Mouse (Mus musculus): ENCODE data around the gene Zfp831.

Zfp831 gene

DNA sequence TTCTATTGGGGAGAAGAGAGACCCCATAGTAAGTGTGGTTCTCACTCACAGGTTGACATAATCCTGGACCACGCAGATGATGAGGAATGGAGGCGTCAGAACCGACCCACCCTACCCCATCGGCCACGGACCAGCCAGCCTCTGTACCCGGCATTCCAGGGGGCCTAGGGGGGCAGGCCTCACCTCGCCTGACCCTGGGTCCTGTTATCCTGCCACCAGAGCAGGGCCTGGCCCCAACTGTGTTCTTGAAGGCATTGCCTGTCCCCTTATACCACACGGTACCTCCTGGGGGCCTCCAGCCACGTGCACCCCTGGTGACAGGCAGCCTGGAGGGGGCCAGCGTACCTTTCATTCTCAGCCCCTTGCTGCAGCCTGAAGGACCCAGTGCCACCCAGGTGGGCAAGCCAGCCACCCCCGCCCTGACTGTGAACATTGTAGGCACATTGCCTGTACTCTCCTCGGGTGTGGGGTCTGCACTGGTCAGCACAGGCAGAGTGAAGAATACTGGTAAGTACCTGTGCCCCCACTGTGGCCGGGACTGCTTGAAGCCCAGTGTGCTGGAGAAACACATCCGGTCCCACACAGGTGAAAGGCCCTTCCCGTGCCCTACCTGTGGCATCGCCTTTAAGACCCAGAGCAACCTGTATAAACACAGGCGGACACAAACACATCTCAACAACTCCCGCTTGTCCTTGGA lies at the start of gene Zfp831:
Gene Zfp831, plus strand, starts transcription at position 87 of the 697 bp plus-strand sequence.
- no peak for DNase-seq

DNA sequence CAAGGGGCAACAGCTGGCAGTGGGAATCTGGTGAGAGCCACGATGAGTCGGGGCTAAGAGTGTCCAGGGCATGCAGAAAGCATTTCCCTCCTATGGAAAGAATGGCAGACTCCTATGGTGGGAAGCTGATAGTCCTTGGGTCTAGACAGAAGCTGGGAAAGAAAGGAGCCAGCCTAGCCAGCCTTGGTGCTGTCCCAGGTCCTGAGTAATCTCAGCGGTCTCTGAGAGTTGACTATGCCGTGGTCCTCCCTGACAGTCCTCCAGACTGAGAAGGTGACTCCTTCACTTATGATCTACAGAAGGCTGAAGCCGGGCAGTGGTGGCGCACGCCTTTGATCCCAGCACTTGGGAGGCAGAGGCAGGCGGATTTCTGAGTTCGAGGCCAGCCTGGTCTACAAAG lies 48.4 kb upstream of the Zfp831 start:
- DNase-seq: no peak

DNA sequence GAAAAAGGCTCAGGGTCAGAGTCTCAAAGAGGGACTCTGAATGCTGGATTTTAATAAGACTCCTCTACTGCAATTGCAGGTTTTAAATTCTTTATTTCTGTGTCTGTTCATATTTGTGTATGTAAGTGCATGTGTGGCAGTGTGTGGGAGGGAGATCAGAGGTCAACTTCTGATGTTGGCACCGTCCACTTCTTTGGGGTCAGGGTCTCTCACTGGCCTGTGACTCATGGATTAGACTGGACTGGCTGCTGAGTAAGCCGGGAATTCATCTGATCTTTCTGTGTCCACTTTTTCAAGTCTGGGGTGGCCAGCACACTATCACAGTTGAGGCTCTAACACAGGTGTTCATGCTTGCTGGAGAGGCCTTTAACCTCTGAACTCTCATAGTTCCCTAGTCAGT lies 47.7 kb upstream of the Zfp831 start:
- DNase-seq: no peak

DNA sequence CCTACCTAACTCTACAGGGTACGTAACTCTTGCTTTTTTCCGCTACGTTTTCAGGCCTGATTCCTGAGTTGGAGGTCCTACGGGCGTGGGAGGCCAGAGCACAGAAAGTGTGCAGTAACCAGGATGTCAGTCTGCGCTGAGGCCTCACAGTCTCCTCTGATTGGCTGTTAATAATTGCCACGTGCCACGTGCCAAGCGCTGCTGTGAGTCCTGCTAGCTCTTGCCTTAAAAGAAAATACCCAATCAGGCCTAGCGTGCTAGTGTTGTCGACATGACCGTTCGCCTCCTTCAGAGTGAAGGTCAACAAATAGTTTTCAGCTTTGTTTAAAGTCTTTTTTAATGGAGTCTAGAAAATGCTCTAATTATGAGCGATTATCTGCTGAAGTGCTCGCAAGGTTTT lies 46.9 kb upstream of the Zfp831 start:
- DNase-seq: no peak

DNA sequence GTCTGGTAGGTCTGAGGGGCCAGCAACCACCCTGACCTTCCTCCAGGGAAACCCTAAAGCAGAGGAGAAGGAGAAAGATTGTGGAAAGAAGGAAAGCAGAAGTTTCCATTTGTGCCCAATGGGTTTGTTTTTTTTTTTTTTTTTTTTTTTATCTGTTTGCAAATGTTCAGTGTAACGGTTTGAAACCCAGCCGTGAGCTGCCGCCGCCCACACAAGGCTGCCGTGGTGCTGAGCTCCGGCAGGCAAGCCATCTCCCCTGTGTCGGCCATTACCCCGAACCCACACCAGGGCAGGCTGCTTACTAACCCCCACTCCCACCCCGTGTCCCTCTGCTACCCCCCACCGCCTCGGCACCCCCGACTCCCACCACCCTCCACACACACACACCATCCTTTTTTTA lies 44.9 kb upstream of the Zfp831 start:
- DNase-seq: no peak

DNA sequence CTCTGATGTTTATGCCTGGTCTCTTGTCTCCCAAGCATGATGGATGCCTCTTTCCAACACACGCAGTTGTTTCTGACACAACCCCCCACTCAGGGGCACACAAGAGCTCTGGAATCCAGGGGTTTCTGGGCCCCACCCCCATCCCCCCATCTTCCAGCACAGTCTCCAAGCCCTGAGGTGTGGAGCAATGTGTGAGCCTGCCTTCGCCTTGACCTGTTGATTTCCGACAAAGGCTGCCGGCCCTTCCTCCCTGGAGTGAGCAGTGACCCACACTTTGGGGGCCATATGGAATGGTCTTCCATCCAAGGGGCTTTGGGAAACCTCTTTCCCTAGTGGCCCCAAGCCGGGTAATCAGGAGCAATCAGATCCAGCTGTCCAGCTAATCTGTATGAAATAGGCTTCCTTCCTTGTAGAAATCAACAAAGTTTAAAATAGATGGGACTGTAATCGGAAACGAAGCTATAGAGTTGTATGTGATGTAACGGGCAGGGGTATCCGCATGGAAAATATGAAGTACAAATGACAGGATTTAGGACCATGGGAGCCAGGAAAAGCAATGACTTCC lies 44.2 kb upstream of the Zfp831 start:
- DNase-seq: no peak

DNA sequence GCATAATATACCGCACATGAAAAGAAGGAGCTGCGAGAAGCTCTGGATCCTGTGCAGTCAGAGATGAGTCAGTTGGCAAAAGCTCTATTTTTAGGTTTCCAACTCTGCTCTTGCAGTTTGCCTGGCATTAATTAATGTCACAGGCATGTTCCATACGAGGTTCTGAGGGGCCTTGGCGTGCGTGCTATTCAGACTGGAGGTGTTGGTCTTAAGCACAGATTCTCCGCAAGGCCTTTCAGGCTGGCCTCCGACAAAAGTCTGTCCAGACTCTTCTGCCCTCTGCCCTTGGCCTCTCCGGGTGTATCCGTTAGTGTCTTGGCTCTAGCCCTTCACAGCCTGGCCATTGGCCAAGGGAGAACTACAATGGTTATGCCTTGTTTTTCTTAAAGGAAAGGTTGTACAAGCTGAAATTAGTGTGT lies 43.5 kb upstream of the Zfp831 start:
- DNase-seq: peak; percentile 22

DNA sequence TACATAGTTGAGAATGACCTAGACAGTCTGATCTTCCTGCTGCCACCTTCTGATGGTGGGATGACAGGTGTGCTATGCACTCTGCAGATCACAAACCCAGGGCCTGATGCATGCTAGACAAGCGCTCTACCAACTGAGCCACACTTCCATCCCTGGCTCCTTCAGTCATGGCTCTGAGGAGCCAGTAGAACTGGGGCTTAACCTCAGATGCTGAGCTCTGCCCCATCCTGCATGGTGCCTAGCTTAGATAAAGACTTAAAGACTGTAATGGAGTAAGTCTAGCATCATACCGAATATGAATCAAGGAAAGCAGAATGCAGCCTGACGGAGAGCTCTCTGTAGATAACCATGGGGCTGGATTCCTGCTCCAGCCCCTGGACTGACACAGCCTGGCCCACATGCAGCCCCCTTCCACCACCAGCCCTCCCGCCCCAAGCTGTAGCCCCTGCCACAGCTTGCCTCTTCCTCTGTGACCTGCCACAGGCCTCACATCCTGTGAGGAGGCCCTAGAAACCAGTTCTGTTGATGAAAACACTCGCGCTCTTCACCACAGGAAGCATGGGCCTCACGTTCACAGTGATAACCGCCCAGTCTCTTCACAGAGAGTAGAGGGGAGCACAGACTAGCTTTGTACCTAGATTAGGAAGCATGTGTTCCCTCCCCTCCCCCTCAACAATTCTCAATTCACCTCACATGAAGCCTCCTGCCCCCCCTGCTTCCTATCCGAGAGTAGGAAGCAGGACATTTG lies 41.2 kb upstream of the Zfp831 start:
- no peak for DNase-seq

DNA sequence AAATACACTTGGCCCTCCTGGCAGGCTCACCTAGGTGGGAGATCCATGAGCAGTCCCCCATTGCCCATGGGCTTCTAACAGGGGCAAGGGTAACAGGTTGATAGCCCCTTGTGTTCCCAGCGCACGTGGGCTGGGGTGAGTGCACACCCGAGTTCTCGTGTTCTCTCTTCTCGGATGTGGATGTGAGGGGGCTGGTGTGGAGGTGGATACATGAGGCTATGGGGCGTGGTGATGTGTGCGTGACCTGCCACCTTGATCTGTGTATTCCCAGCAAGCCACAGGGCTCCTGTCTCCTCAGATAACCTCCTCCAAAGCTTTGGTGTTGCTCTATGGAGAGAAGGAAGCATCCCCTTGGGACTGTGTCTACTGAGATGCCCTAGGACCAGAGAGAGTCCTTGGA lies 40.0 kb upstream of the Zfp831 start:
- no peak for DNase-seq

DNA sequence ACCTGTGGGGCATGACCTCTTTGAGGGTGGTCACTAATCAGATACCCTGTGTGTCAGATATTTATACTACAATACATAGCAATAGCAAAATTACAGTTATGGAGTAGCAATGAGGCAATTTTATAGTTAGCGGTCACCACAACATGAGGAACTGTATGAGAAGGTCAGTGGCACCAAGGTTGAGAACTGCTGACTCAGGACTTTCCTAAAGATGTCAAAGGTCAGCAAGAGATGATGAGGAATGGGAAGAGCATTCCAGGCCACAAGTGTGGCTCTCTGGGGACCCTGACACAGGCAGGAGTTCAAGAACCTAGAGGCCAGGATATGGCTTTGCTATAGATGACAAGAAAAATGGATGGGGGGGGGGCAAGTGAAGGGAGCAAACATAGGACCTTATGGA lies 38.3 kb upstream of the Zfp831 start:
- no peak for DNase-seq

DNA sequence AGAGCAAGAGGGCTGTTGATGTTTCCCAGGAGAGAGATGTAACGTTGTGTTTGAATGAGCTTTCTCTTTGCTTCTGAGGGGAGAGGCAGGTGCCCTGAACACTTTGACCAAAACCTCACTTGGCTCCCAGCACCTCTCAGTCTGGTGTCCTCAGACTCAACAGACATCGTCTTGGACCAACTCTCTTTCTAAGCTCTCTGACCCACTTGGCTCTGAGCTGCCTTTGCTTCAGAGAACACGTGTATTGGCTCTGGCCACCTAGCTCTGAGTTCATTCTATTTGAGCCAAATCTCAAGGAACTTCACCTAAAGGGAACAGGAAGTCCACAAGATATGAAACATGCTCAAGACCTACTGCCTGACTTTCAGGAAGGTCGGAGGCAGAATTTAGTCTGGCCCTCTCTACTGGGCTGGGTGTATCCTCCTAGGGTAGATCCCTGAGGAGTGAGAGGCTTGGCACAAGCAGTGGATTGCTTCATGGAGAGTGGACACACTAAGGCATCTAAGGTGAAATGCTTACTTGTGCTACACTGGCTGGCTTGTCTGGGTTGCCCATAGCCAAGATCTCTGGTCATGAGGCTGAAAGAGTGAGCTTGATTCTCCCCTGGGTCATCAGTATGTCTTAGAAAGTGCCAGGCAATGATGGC lies 37.8 kb upstream of the Zfp831 start:
- no peak for DNase-seq

DNA sequence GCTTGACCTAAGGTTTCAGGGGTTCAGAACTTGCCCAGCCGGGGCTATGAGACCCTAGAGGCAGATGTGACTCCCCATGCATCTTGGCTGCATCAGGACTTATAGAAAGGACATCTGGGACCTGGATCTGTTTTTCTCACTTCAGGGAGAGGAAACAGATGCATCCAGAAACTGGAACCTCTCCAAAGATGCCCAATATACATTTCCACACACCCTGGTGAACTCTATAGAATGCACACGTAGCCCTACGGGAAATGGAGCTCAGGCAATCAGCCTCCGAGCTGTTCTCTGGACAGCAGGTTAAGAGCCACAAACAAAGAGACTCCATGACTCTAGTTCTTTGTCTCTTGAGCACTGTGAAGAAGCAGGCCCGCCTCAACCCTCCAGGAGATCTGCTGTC lies 37.0 kb upstream of the Zfp831 start:
- no peak for DNase-seq

DNA sequence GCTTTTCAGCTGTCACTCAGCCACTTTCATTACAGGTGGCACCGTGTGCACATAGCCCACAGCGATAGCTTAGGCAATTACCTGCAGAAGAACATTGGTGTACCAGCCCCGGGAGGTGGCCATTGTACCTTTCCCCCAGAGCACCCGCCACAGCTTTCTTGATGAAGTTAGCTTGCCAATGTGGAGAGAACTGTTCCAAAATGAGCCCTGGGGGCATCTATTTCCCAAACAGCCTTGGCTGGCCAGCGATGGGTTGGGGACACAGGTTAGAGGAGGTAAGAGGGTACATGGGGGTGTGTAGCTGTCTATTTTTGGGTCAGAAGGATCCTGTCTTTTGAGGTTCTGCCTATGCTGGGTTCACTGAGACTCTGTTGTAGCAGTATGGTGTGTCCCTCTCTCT lies 33.4 kb upstream of the Zfp831 start:
- no peak for DNase-seq

DNA sequence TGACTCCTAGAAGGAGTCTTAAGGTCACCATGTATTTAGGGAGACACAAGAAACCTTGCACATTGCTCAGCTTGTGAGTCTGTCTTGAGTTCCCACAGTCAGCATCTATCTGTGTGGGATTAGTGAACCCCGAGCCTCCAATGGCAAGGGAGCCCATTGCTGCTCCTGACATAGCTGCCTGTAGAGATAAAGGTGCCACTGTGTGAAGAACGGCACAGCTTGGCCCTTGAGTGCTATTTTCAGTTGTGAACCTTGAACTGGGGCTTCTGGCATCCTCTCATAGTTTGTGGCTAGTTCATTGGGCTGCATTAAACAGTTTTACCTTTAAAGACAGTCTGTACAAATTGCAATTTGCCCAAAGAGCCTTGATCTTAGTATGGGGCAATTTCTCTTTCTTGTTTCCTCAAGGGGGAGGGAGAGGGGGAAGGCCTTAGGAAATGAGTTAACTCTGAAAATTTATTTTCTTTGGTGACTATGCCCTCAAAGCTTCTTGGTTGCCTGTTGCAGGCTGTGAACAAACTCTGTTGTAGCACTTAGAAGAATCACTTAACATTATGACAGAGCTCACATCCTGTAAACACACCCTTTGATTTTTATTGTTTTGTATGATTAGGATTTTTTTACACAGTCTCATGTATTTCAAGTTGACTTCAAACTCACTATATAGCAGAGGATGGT lies 30.8 kb upstream of the Zfp831 start:
- DNase-seq: no peak

DNA sequence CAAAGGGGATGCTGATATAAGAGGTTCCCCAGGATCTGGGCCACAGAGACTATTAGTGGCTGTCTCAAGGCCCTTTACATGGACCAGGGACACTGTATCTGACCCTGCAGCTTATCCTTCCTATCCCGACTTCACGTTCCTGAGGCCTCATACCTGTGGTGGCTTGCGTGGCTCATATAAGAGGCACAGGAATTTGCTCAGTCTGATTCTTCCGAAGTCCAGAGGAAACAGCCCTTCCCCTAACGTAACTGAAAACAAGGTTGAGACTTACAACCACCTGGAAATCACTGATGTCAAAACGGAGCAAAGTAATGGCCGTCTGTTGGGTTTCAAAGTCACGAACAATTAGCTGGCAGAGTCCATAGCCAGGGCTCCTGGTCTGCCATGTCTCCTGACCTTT lies 30.1 kb upstream of the Zfp831 start:
- DNase-seq: no peak

DNA sequence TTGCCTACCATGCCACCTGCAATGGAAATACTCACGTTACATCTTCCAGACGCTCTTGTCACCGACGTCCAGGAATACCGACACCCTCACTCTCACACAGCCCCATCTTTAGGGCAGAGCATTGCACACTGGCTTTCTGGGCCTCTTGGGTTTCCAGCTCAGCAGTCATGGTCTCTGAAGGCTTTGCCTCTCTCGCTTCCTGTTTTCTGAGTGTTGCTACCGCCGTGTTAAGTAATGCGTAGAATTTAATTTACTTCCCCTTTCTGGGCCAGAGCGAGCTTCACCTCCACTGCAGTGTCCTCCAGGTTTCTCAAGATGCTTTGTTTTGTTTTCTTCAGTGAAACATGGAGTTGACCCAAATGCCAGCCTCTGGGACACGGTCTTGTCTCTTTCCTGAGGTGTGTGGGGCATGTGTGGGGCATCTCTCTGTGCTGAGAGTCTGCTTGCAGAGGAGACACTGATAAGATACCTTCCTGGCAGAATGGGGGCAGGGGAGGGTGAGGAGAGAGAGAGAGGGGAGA lies 29.4 kb upstream of the Zfp831 start:
- DNase-seq: no peak

DNA sequence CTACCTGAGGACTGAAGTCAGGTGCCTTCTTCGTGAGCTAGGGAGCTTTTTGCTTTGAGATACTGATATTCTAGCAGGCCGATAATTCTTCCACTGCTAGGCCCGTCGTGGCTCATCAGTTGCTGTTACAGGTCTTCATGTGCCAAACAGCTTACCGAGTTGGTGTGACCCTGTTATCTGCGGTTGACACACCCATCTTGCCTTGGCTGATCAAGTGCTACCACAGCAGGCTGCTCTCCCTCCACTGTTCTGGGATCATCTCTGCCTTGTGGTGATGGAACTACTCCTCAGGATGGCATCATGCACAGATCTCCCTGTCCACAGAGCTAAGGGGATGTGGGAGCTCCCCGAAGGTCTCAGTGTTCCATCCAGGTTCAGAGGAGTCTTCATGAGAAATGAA lies 21.5 kb upstream of the Zfp831 start:
- DNase-seq: no peak

DNA sequence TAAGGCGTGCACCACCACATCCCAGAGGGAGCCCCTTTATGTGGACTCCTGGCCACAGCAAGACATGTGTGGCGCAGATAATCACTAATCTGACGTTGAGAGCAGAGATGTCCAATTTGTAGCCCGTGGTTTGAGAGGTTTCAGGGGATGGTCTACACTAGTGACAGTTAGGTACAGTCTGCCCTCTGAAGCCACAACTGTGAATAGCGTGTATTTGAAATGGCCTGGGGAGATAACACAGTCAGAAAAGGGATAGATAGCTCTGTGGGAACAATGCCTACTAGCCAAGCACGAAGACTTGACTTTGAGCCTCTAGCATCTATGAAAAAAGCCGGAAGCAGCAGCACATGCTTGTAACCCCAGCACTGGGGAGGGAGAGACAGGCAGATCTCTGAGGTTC lies 18.9 kb upstream of the Zfp831 start:
- DNase-seq: no peak

DNA sequence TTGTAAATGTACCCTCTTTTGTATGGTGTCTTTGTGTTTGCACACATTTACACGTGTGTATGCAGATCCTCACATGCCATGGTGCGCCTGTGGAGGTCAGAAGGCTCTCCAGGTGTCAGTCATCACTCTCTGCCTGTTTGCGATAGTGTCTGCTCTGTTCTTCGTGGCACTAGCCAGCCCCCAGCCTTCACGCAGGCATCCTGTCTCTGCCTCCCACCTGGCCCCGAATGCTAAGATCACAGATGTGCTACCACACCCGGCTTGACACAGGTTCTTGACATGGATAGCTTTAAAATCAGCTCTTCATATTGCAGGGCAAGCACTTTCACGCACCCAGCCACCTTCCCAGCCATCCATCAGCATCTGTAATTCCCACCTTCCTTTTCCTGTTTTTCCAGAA lies 16.3 kb upstream of the Zfp831 start:
- DNase-seq: no peak

DNA sequence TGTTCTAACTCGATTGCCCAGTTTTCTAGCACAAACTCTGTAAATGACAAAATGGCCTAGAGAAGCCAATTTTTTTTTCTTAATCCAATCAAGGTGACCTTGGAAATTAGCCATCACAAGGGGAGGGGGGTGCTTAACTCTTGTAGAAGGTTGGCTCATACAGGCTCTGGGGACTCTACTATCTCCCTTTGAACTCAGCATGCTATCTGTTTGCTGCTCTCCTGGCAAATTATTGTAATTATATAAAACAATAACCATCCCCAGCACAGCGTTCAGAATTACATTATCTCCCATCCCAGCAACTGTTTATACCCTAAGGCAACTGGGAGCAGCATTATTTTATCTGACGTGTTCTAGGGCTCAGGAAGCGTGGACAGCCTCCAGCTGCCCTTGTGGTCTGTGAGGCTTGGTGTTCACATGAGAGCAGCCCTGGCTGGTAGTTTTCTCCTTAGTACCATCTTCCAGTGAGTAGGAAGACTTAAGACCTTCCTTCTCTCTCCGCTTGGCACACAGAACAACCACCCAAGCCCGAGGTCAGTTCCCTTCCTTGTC lies 14.0 kb upstream of the Zfp831 start:
- no peak for DNase-seq

DNA sequence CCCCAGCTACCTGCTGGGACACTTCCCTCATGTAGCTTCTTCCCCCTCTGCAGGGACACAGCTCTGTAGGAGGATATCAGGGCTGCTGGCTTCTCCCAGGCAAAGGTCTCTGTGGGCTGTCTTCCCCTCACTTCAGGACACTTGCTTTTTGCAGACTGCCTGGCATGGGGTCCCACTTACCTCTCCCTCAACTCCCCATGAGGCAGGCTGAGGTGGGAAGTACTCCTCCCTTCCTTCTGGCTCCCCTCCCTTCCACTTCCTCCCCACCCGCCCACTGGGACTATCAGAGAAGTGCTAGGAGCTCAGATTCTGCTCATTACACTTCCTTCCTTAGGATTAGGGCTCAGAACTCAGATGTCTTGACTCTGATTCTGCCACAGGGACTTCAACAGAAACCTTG lies 6.6 kb upstream of the Zfp831 start:
- DNase-seq: no peak

DNA sequence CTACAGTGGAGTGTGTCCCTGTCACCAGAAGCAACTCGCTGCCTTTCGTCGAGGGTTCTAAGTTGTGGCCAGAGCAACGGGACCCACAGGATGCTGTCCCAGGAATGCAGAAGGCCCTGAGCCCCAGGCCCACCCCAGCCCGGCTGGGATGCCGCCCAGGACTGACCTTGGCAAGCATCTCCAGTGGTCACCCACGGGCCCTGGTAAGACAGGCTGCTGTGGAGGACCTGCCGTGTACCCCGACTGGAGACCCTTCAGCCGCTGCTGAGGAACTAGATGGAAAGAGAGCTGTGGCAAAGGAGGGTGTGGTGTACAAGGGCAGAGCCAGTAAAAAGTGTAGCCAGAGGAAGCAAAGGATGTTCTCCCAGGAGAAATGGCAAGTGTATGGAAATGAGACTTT lies 1.6 kb downstream of the Zfp831 start:
- no peak for DNase-seq

DNA sequence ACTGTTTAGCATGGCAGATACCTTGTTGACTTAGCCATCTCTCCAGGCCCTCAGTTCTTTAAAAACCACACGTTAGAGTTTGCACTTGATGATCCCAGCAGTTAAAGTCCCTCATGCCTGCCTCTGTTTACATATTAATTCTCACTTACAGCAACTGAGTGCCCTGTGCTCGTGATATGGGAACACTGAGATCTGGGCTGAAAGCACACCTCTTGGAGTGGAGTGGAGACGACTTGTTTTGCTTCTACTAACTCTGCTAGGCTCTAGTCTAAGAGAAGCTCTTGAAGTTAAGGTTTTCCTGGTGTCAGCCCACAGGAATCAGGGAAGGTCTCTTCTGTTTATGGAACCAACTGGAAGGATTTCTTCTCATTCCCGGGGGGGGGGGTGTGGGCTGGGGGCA lies 9.5 kb downstream of the Zfp831 start:
- DNase-seq: no peak
